Mouse (Mus musculus) forebrain, embryonic 11.5 days (tissue): ENCODE data around the gene Myh3. TPM values are rescaled to one million over a fixed set of nuclear protein-coding genes. Genes with fewer than 3 reads are reported as not detected.
A peak's percentile ranks its signal among the peaks of the same experiment; 100 is the strongest.

Experiments
- ATAC-seq: fragments of 200-750 bp; cut with Nextera tagmentation; replicated peaks from 2 replicates; pipeline ENCODE4 v1.8.0; 2017; ENCODE audit warnings: moderate TSS enrichment; ENCODE audit not compliant: low FRiP score
- DNase-seq: peaks from one replicate; pipeline ENCODE4 v3.0.0-alpha.2; 2017; ENCODE audit warnings: low spot score
- H3K27ac ChIP-seq: fragments of 300-500 bp; sonication (generic); 2 replicates; pipeline ENCODE4 v1.5.1; 2014; ENCODE audit warnings: low read depth, low read length
- H3K27me3 ChIP-seq: fragments of 300-500 bp; sonication (generic); 2 replicates; pipeline ENCODE4 v1.6.1; 2014; ENCODE audit warnings: mild to moderate bottlenecking, low read length, mixed read lengths; ENCODE audit not compliant: control insufficient read depth, insufficient read depth
- H3K36me3 ChIP-seq: fragments of 300-500 bp; sonication (generic); 2 replicates; pipeline ENCODE4 v1.6.1; 2014; ENCODE audit warnings: mild to moderate bottlenecking, low read length, moderate library complexity, mixed read lengths; ENCODE audit not compliant: control insufficient read depth, insufficient read depth
- H3K4me1 ChIP-seq: fragments of 300-500 bp; sonication (generic); replicated peaks from 2 replicates; pipeline ENCODE4 v1.6.1; 2014; ENCODE audit warnings: low read length, mixed read lengths; ENCODE audit not compliant: control insufficient read depth, insufficient read depth
- H3K4me2 ChIP-seq: fragments of 300-500 bp; sonication (generic); 2 replicates; pipeline ENCODE4 v1.6.1; 2014; ENCODE audit warnings: low read depth, mild to moderate bottlenecking, low read length, moderate library complexity, mixed read lengths; ENCODE audit not compliant: severe bottlenecking
- H3K4me3 ChIP-seq: fragments of 300-500 bp; sonication (generic); 2 replicates; pipeline ENCODE4 v1.5.1; 2014; ENCODE audit warnings: low read depth, low read length
- H3K9ac ChIP-seq: fragments of 300-500 bp; sonication (generic); 2 replicates; pipeline ENCODE4 v1.6.1; 2014; ENCODE audit warnings: low read length
- H3K9me3 ChIP-seq: fragments of 300-500 bp; sonication (generic); 2 replicates; pipeline ENCODE4 v1.6.1; 2016; ENCODE audit warnings: low read length, mixed read lengths; ENCODE audit not compliant: control insufficient read depth
- WGBS: fragments of 180-500 bp; shearing (Covaris S2); extraction: QIAGEN DNeasy Blood & Tissue Kit; methylation state at CpG from one replicate; pipeline ENCODE4 v1.1.7; 2014; 5-methylcytosine and 5-hydroxymethylcytosine counted together
- polyA plus RNA-seq: library from polyadenylated mRNA; unstranded; fragments of >200 nt; fragmentation: Nextera tagmentation; extraction: Ambion mirVana; gene quantifications from 2 replicates; pipeline ENCODE4 v1.2.1, GENCODE M21; 2014

The Myh3 gene
- polyA plus RNA-seq, 1 experiment from 2014 or later: 0.48 TPM

- no peak overlapping the region for H3K4me3 ChIP-seq
- WGBS: 4% methylated on average over 11 of the region's 11 CpGs
Measured at GRCm38 (mm10) chr11:67081125-67081649, 3.1 kb downstream of the Myh3 start.

GRCm38 (mm10) chr11:67082188-67082587 is 4.1 kb downstream of the Myh3 start:
- Histone ChIP-seq H3K27ac (no peak overlapping the region), H3K27me3 (peaks cover 14% of the 10 kb centered on the region), H3K4me3 (no peak overlapping the region), H3K4me1 (peaks cover 6% of the 10 kb centered on the region; the same call in 1 of the 2 replicates), H3K36me3 (no peaks in the 10 kb centered on the region), H3K4me2 (no peak overlapping the region), H3K9ac (no peak overlapping the region), H3K9me3 (no peaks in the 10 kb centered on the region)
- DNase-seq (peak; percentile 46), ATAC-seq (no peak)
- 89% methylated on average over 7 of the region's 7 CpGs for WGBS

More at GRCm38 (mm10) chr11:67081125-67081649, 3.1 kb downstream of the Myh3 start:
- no peaks in the 10 kb centered on the region for H3K9me3 ChIP-seq
- ATAC-seq (peak; percentile 75), DNase-seq (peak; percentile 85)
- no peak overlapping the region for H3K27ac ChIP-seq
- H3K9ac ChIP-seq: no peak overlapping the region
- peaks cover 6% of the 10 kb centered on the region; the same call in 1 of the 2 replicates for H3K4me1 ChIP-seq
- H3K4me2 ChIP-seq: no peak overlapping the region; the same call in 1 of the 2 replicates
- peaks cover 14% of the 10 kb centered on the region for H3K27me3 ChIP-seq
- H3K36me3 ChIP-seq: no peaks in the 10 kb centered on the region

- DNase-seq: peak; percentile 37
- no peak overlapping the region for H3K9ac ChIP-seq
- H3K4me2 ChIP-seq: no peak overlapping the region
- 87% methylated on average over 13 of the region's 13 CpGs for WGBS
- peaks cover 6% of the 10 kb centered on the region; the same call in 1 of the 2 replicates for H3K4me1 ChIP-seq
- no peak for ATAC-seq
- no peak overlapping the region for H3K4me3 ChIP-seq
- H3K27me3 ChIP-seq: peaks cover 14% of the 10 kb centered on the region
- no peaks in the 10 kb centered on the region for H3K36me3 ChIP-seq
- H3K27ac ChIP-seq: no peak overlapping the region
- no peaks in the 10 kb centered on the region for H3K9me3 ChIP-seq
Measured at GRCm38 (mm10) chr11:67082793-67083192, 4.7 kb downstream of the Myh3 start.

- Histone ChIP-seq H3K27ac (no peak overlapping the region), H3K4me3 (no peak overlapping the region), H3K36me3 (no peaks in the 10 kb centered on the region), H3K9ac (no peak overlapping the region), H3K27me3 (peaks cover 14% of the 10 kb centered on the region), H3K9me3 (no peaks in the 10 kb centered on the region), H3K4me1 (peaks cover 6% of the 10 kb centered on the region; the same call in 1 of the 2 replicates), H3K4me2 (no peak overlapping the region)
- DNase-seq (no peak), ATAC-seq (no peak)
- WGBS: 59% methylated on average over 6 of the region's 6 CpGs
Measured at GRCm38 (mm10) chr11:67083239-67083638, 5.1 kb downstream of the Myh3 start.

GRCm38 (mm10) chr11:67083712-67084340 is 5.7 kb downstream of the Myh3 start:
- H3K4me1 ChIP-seq: peaks cover 6% of the 10 kb centered on the region; the same call in 1 of the 2 replicates
- H3K4me2 ChIP-seq: no peak overlapping the region
- H3K36me3 ChIP-seq: no peaks in the 10 kb centered on the region
- no peaks in the 10 kb centered on the region for H3K9me3 ChIP-seq
- DNase-seq (peak; percentile 48), ATAC-seq (no peak)
- H3K9ac ChIP-seq: no peak overlapping the region
- 41% methylated on average over 32 of the region's 32 CpGs for WGBS
- no peak overlapping the region for H3K4me3 ChIP-seq
- H3K27ac ChIP-seq: no peak overlapping the region
- peaks cover 14% of the 10 kb centered on the region for H3K27me3 ChIP-seq

- no peak overlapping the region for H3K4me3 ChIP-seq
- ATAC-seq (0 out of 2 replicates have a peak, but pooled peaks have one; percentile 50), DNase-seq (peak; percentile 84)
- WGBS: 3% methylated on average over 6 of the region's 6 CpGs
- no peaks in the 10 kb centered on the region; the same call in 1 of the 2 replicates for H3K4me1 ChIP-seq
- H3K27me3 ChIP-seq: peaks cover 14% of the 10 kb centered on the region
- H3K36me3 ChIP-seq: no peaks in the 10 kb centered on the region
- H3K27ac ChIP-seq: no peak overlapping the region
- H3K9me3 ChIP-seq: no peaks in the 10 kb centered on the region
- no peak overlapping the region for H3K9ac ChIP-seq
- no peak overlapping the region for H3K4me2 ChIP-seq
Measured at GRCm38 (mm10) chr11:67085489-67085888, 7.4 kb downstream of the Myh3 start.

GRCm38 (mm10) chr11:67086467-67087164 is 8.5 kb downstream of the Myh3 start:
- WGBS: 62% methylated on average over 9 of the region's 9 CpGs
- H3K4me1 ChIP-seq: no peaks in the 10 kb centered on the region
- peaks cover 14% of the 10 kb centered on the region for H3K27me3 ChIP-seq
- no peaks in the 10 kb centered on the region for H3K36me3 ChIP-seq
- no peak overlapping the region for H3K27ac ChIP-seq
- no peak overlapping the region for H3K4me3 ChIP-seq
- no peaks in the 10 kb centered on the region for H3K9me3 ChIP-seq
- no peak overlapping the region for H3K9ac ChIP-seq
- no peak for ATAC-seq
- peak; percentile 46 for DNase-seq
- H3K4me2 ChIP-seq: no peak overlapping the region

GRCm38 (mm10) chr11:67087225-67087624 is 9.1 kb downstream of the Myh3 start:
- H3K27me3 ChIP-seq: peaks cover 14% of the 10 kb centered on the region
- no peaks in the 10 kb centered on the region for H3K4me1 ChIP-seq
- H3K9ac ChIP-seq: no peak overlapping the region
- no peak overlapping the region for H3K27ac ChIP-seq
- H3K9me3 ChIP-seq: no peaks in the 10 kb centered on the region
- no peak overlapping the region for H3K4me3 ChIP-seq
- 89% methylated on average over 12 of the region's 12 CpGs for WGBS
- no peaks in the 10 kb centered on the region for H3K36me3 ChIP-seq
- H3K4me2 ChIP-seq: no peak overlapping the region
- DNase-seq: peak; percentile 43
- no peak for ATAC-seq
